Mouse (Mus musculus) cerebellum, adult 9-11 months (tissue): ENCODE data around the gene Actg1.

Experiments used
- DNase-seq: peaks from one replicate; pipeline ENCODE4 v3.0.0; 2022

Gene Actg1

GRCm38 (mm10) chr11:120347791-120348683 is at the start of gene Actg1:
Gene Actg1 (minus strand): TSS chr11:120348542.
- peak; percentile 72 for DNase-seq

- no peak for DNase-seq
Measured at GRCm38 (mm10) chr11:120397602-120398001, 49.3 kb upstream of the Actg1 start.

- no peak for DNase-seq
Measured at GRCm38 (mm10) chr11:120395661-120396060, 47.3 kb upstream of the Actg1 start.

GRCm38 (mm10) chr11:120388580-120388979 is 40.2 kb upstream of the Actg1 start:
- DNase-seq = no peak

GRCm38 (mm10) chr11:120387157-120387556 is 38.8 kb upstream of the Actg1 start:
- no peak for DNase-seq

GRCm38 (mm10) chr11:120386632-120387031 is 38.3 kb upstream of the Actg1 start:
- no peak for DNase-seq

GRCm38 (mm10) chr11:120382509-120382908 is 34.2 kb upstream of the Actg1 start:
- no peak for DNase-seq

- no peak for DNase-seq
Measured at GRCm38 (mm10) chr11:120381157-120381556, 32.8 kb upstream of the Actg1 start.

GRCm38 (mm10) chr11:120380271-120380670 is 31.9 kb upstream of the Actg1 start:
- DNase-seq = no peak

- DNase-seq = peak; percentile 89
Measured at GRCm38 (mm10) chr11:120378611-120379540, 30.5 kb upstream of the Actg1 start, which contains the start of gene Faap100. Gene Faap100 (minus strand): TSS chr11:120378764.

GRCm38 (mm10) chr11:120378031-120378610 is 29.8 kb upstream of the Actg1 start:
- DNase-seq = peak; percentile 70

- peak; percentile 56 for DNase-seq
Measured at GRCm38 (mm10) chr11:120377337-120377736, 29.0 kb upstream of the Actg1 start.

GRCm38 (mm10) chr11:120376302-120377160 is 28.2 kb upstream of the Actg1 start:
- peak; percentile 15 for DNase-seq

- no peak for DNase-seq
Measured at GRCm38 (mm10) chr11:120375324-120375723, 27.0 kb upstream of the Actg1 start.

- no peak for DNase-seq
Measured at GRCm38 (mm10) chr11:120373820-120374586, 25.7 kb upstream of the Actg1 start.

GRCm38 (mm10) chr11:120373025-120373424 is 24.7 kb upstream of the Actg1 start:
- DNase-seq = no peak

- DNase-seq = no peak
Measured at GRCm38 (mm10) chr11:120369656-120370055, 21.3 kb upstream of the Actg1 start.

GRCm38 (mm10) chr11:120366443-120367027 is 18.2 kb upstream of the Actg1 start:
- DNase-seq = no peak

GRCm38 (mm10) chr11:120362891-120363290 is 14.5 kb upstream of the Actg1 start:
- no peak for DNase-seq

- no peak for DNase-seq
Measured at GRCm38 (mm10) chr11:120361295-120361694, 13.0 kb upstream of the Actg1 start, which contains the start of gene Fscn2. Gene Fscn2 (plus strand): TSS chr11:120361534.

- DNase-seq = no peak
Measured at GRCm38 (mm10) chr11:120360755-120361154, 12.4 kb upstream of the Actg1 start.
